Mouse (Mus musculus) lung, embryonic 15.5 days (tissue): ENCODE data around the gene H6pd. TPM values are rescaled to one million over a fixed set of nuclear protein-coding genes. Genes with fewer than 3 reads are reported as not detected.
A peak's percentile ranks its signal among the peaks of the same experiment; 100 is the strongest.

Experiments used
- ATAC-seq: fragments of 200-750 bp; cut with Nextera tagmentation; 2 replicates; pipeline ENCODE4 v1.8.0; 2017; ENCODE audit warnings: moderate number of reproducible peaks, borderline replicate concordance; ENCODE audit not compliant: low FRiP score, low TSS enrichment; ENCODE audit errors: extremely low read depth
- H3K27ac ChIP-seq: fragments of 300-500 bp; sonication (generic); 2 replicates; pipeline ENCODE4 v1.5.1; 2015; ENCODE audit warnings: moderate library complexity, mild to moderate bottlenecking, inconsistent platforms
- H3K27me3 ChIP-seq: fragments of 300-500 bp; sonication (generic); 2 replicates; pipeline ENCODE4 v1.6.1; 2015; ENCODE audit warnings: inconsistent platforms
- H3K36me3 ChIP-seq: fragments of 300-500 bp; sonication (generic); 2 replicates; pipeline ENCODE4 v1.6.1; 2015; ENCODE audit warnings: inconsistent platforms
- H3K4me1 ChIP-seq: fragments of 300-500 bp; sonication (generic); 2 replicates; pipeline ENCODE4 v1.6.1; 2015; ENCODE audit warnings: inconsistent platforms
- H3K4me2 ChIP-seq: fragments of 300-500 bp; sonication (generic); 2 replicates; pipeline ENCODE4 v1.6.1; 2015; ENCODE audit warnings: inconsistent platforms, mild to moderate bottlenecking, moderate library complexity
- H3K4me3 ChIP-seq: fragments of 300-500 bp; sonication (generic); 2 replicates; pipeline ENCODE4 v1.5.1; 2015; ENCODE audit warnings: mild to moderate bottlenecking, inconsistent platforms
- H3K9ac ChIP-seq: fragments of 300-500 bp; sonication (generic); 2 replicates; pipeline ENCODE4 v1.6.1; 2015; ENCODE audit warnings: inconsistent platforms
- H3K9me3 ChIP-seq: fragments of 300-500 bp; sonication (generic); 2 replicates; pipeline ENCODE4 v1.6.1; 2016; ENCODE audit warnings: inconsistent platforms
- WGBS: fragments of 180-500 bp; shearing (Covaris S2); methylation state at CpG from one replicate; pipeline ENCODE4 v1.1.7; 2015; 5-methylcytosine and 5-hydroxymethylcytosine counted together
- polyA plus RNA-seq: library from polyadenylated mRNA; unstranded; fragments of >200 nt; fragmentation: Nextera tagmentation; extraction: Ambion mirVana; gene quantifications from 2 replicates; pipeline ENCODE4 v1.2.1, GENCODE M21; 2015

H6pd gene
- polyA plus RNA-seq, 1 experiment from 2014 or later, result 29.3 TPM

DNA sequence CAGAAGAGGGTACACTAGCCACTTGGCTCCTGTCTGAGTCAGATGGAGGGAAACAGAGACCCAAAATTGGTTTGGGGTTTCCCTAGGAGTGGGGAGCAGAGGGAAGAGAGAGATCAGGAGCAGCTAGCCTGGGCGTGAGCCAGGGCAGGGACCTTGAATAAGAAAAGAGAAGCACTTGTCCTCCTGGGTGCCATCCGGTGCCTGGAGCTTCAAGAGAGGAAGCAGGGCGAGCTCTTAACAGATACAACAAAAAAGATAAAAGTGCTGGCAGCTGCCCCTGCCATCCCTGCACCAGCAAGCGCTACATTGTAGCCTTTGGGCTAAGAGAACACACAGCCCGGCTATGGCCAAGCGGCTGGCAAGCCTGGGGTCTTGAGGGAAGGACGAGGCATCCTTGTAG is 6.6 kb upstream of the H6pd start:
- Histone ChIP-seq H3K9ac (no peak overlapping the region), H3K4me2 (no peak overlapping the region), H3K36me3 (no peaks in the 10 kb centered on the region), H3K27ac (no peak overlapping the region), H3K4me1 (peaks cover 10% of the 10 kb centered on the region; the same call in 1 of the 2 replicates), H3K9me3 (no peaks in the 10 kb centered on the region), H3K27me3 (no peaks in the 10 kb centered on the region), H3K4me3 (no peak overlapping the region)
- no peak for ATAC-seq
- WGBS, result 67% methylated on average over 7 of the region's 7 CpGs

DNA sequence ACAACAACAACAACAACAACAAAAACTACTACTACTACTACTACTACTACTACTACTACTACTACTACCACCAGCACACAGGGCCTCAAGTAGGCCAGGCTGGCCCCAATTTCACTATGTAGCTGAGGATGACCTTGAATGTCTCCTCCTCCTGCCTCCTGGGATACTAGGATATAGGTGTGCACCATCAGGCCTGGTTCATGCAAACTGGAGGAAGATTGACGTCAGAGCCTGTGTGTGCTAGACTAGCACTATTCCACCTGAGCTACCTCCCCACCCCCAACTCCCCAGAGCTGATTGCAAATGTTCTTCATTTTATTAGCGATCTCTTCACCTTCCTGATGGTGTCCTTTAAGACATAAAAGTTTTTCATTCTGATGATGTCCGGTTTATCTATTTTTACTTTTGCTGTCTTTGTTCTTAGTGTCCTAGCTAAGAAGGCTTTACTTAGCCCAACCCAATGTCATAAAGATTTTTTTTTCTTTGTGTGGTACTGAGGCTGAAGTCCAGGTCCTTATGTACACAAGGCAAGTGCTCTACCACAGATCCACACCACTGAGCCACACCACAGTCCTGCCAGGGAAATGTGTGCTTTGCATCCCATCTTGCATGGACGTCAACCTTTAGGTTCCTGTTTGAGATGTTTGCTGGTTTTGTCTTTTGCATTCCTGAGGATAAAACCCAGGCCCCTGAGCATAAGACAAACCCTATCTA is 5.7 kb upstream of the H6pd start:
- H3K27ac ChIP-seq, result no peak overlapping the region
- H3K9me3 ChIP-seq, result no peaks in the 10 kb centered on the region
- H3K4me2 ChIP-seq, result no peak overlapping the region
- H3K4me1 ChIP-seq, result peaks cover 13% of the 10 kb centered on the region; the same call in 1 of the 2 replicates
- no peak for ATAC-seq
- WGBS, result 78% methylated on average over 4 of the region's 4 CpGs
- H3K27me3 ChIP-seq, result no peaks in the 10 kb centered on the region
- no peak overlapping the region for H3K9ac ChIP-seq
- no peaks in the 10 kb centered on the region for H3K36me3 ChIP-seq
- no peak overlapping the region for H3K4me3 ChIP-seq

GRCm38 (mm10) chr4:150013805-150014204 is 5.0 kb upstream of the H6pd start:
- Histone ChIP-seq H3K9ac (no peak overlapping the region), H3K27ac (no peak overlapping the region), H3K27me3 (no peaks in the 10 kb centered on the region), H3K4me1 (peaks cover 18% of the 10 kb centered on the region), H3K4me2 (no peak overlapping the region), H3K36me3 (no peaks in the 10 kb centered on the region), H3K9me3 (no peaks in the 10 kb centered on the region), H3K4me3 (no peak overlapping the region)
- WGBS, result 62% methylated on average over 5 of the region's 5 CpGs
- ATAC-seq, result no peak

DNA sequence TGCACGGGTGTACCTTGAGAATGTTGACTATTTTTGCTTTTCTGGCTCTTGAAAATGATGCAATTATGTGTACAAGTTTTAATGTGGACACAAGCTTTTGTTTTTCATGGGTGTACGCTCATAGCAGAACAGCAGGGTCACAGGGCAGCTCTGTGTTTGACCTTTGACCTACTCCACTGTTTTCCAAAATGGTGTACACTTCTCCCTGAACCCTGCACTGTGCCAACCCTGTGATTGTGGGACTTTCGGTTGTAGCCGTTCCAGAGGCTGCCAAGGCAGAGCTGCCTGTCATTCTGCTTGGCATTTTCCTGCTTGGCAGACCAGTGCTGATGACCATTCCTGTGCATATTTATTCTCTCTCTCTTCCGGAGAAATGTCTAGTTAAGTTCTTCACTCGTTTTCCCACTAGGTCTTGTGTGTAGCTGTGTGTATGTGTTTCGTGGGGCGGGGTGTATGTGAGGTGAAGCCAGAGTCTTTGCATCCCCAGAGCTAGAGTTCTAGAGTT is 4.4 kb upstream of the H6pd start:
- Histone ChIP-seq H3K36me3 (no peaks in the 10 kb centered on the region), H3K4me3 (no peak overlapping the region), H3K9me3 (no peaks in the 10 kb centered on the region), H3K27me3 (no peaks in the 10 kb centered on the region), H3K4me2 (no peak overlapping the region), H3K9ac (no peak overlapping the region), H3K4me1 (peaks cover 18% of the 10 kb centered on the region), H3K27ac (no peak overlapping the region)
- WGBS, result 85% methylated on average over 8 of the region's 8 CpGs
- ATAC-seq, result no peak

GRCm38 (mm10) chr4:150012322-150012723 is 3.5 kb upstream of the H6pd start:
- Histone ChIP-seq H3K9ac (no peak overlapping the region), H3K27ac (no peak overlapping the region), H3K4me1 (peaks cover 27% of the 10 kb centered on the region), H3K27me3 (no peaks in the 10 kb centered on the region), H3K9me3 (no peaks in the 10 kb centered on the region), H3K4me2 (no peak overlapping the region), H3K36me3 (no peaks in the 10 kb centered on the region), H3K4me3 (no peak overlapping the region)
- ATAC-seq, result no peak
- 57% methylated on average over 4 of the region's 4 CpGs for WGBS

- Histone ChIP-seq H3K9me3 (no peaks in the 10 kb centered on the region), H3K4me3 (no peak overlapping the region), H3K4me1 (peaks cover 31% of the 10 kb centered on the region), H3K9ac (no peak overlapping the region), H3K4me2 (no peak overlapping the region), H3K27ac (no peak overlapping the region), H3K36me3 (no peaks in the 10 kb centered on the region), H3K27me3 (no peaks in the 10 kb centered on the region)
- 20% methylated on average over 10 of the region's 10 CpGs for WGBS
- ATAC-seq, result no peak
These were observed 2.9 kb upstream of the H6pd start for GRCm38 (mm10) chr4:150011564-150012321.

DNA sequence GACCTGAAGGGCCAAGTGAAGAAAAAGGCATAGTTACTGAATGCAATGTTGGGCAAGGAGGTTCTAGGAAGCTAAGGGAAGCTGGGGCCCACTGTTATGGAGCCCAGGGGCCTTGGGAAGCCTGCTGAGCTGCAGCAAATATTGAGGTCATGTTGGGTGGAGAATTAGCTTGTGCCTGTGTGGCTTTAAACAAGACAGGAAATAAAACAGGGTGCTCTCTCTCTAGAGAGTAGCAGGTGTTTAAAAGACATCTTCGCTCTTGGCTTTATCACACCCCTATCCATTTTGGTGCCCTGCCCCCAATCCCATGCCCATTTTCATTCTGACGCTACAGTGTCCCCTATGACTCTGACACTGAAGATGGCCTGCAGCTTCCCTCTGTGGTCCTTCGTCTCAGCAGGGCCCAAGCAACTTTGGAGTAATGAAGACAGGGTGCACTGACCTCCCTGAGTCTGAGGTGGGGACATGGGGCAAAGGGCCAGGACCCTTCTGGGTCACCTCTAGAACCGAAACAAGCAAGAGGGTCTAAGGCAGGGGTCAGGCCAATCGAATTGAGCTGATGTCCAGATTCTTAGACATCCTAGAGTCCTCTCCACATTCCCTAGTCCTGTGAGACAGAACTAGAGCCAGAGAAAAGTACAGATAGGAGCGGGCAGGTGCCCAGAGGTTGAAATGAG is 1.4 kb upstream of the H6pd start:
- 82% methylated on average over 6 of the region's 6 CpGs for WGBS
- Histone ChIP-seq H3K9ac (no peak overlapping the region), H3K4me1 (peaks cover 44% of the 10 kb centered on the region), H3K27me3 (no peaks in the 10 kb centered on the region), H3K36me3 (no peaks in the 10 kb centered on the region), H3K27ac (no peak overlapping the region), H3K9me3 (no peaks in the 10 kb centered on the region), H3K4me3 (no peak overlapping the region), H3K4me2 (no peak overlapping the region)
- no peak for ATAC-seq

DNA sequence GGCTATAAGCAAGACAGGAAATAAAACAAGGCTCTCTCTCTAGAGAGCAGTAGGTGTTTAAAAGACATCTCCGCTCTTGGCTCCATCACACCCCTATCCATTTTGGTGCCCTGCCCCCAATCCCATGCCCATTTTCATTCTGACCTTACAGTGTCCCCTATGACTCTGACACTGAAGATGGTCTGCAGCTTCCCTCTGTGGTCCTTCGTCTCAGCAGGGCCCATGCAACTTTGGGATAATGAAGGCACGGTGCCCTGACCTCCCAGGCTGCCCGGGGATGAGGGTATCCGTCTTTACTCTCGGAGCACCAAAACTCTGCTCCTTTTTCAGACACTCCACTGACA is 736 bp upstream of the H6pd start:
- Histone ChIP-seq H3K4me3 (no peak overlapping the region; the same call in 1 of the 2 replicates), H3K4me1 (peaks cover 50% of the 10 kb centered on the region), H3K27ac (peak overlapping the region; percentile 99; the same call in 1 of the 2 replicates), H3K27me3 (no peaks in the 10 kb centered on the region), H3K9me3 (no peaks in the 10 kb centered on the region), H3K9ac (no peak overlapping the region), H3K4me2 (no peak overlapping the region), H3K36me3 (no peaks in the 10 kb centered on the region)
- ATAC-seq, result no peak
- 73% methylated on average over 6 of the region's 6 CpGs for WGBS

DNA sequence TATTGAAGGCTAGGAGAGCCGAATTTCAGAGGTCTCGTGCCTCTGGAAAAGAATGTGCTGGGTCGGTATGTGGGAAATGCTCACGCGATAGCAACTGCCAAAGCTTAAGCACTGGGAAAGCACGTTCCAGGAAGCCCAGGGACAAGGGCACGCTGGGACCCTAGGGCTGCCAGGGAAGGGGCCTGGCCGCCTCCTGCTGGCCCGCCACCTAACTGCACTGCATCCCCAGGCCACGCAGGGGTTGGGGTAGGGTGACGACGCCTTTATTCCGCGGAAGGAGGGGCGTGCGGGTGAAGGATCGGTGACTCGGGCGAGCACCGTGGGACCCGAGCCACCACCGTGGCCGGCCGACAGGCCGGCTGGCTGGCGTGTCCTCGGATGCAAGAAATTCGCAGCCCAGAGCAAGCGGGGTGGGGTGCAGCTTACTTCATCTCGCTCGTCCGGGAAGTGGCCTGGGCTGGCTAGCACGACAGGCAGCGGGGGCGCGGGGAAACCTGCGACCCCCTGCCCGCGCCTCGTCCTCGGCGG is 434 bp downstream of the H6pd start:
- Histone ChIP-seq H3K27me3 (no peaks in the 10 kb centered on the region), H3K36me3 (no peaks in the 10 kb centered on the region), H3K27ac (peak overlapping the region; percentile 99), H3K4me1 (peaks cover 60% of the 10 kb centered on the region), H3K9ac (peak overlapping the region; percentile 83), H3K4me3 (peak overlapping the region; percentile 78), H3K9me3 (no peaks in the 10 kb centered on the region), H3K4me2 (peak overlapping the region; percentile 90)
- ATAC-seq, result peak; percentile 82
- WGBS, result under 1% methylated on average over 42 of the region's 42 CpGs

GRCm38 (mm10) chr4:150007444-150007843 is 1.4 kb downstream of the H6pd start:
- H3K9me3 ChIP-seq, result no peaks in the 10 kb centered on the region
- H3K4me1 ChIP-seq, result peaks cover 68% of the 10 kb centered on the region
- H3K36me3 ChIP-seq, result no peaks in the 10 kb centered on the region
- WGBS, result 45% methylated on average over 3 of the region's 3 CpGs
- H3K27me3 ChIP-seq, result no peaks in the 10 kb centered on the region
- no peak overlapping the region for H3K9ac ChIP-seq
- no peak for ATAC-seq
- H3K4me3 ChIP-seq, result peak overlapping the region; percentile 78; the same call in 1 of the 2 replicates
- H3K27ac ChIP-seq, result peak overlapping the region; percentile 99
- peak overlapping the region; percentile 90 for H3K4me2 ChIP-seq

DNA sequence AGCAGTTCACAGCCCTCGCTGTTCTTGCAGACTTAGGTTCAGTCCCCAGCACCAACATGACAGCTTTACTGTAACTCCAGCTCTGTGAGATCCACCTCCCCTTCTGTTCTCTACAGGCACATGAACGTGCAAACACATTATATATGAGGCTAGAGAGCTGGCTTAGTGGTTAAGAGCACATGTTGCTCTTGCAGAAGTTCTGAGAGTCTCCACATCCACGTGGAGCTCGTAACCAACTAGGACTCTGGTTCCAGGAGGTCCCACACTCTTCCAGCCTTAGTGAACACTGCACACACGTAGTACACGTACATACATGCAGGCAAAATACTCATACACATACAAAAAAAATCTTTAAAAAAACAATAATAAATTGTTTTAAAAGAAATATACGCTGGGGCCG is 1.8 kb downstream of the H6pd start:
- Histone ChIP-seq H3K4me3 (no peak overlapping the region), H3K27me3 (no peaks in the 10 kb centered on the region), H3K27ac (peak overlapping the region; percentile 99), H3K9ac (no peak overlapping the region; the same call in 1 of the 2 replicates), H3K4me2 (peak overlapping the region; percentile 90), H3K4me1 (peaks cover 68% of the 10 kb centered on the region), H3K9me3 (no peaks in the 10 kb centered on the region), H3K36me3 (no peaks in the 10 kb centered on the region)
- WGBS, result 44% methylated on average over 8 of the region's 8 CpGs
- no peak for ATAC-seq
